Mouse (Mus musculus): ENCODE data around the gene Cog5.

Cog5 gene

GRCm38 (mm10) chr12:31971547-31971946 lies 316.9 kb downstream of the Cog5 start:
- peak in 1 of 2 experiments; percentile 23 for DNase-seq (ENCODE audit: inconsistent age in 2 of 2, low spot score in 1 of 2)

- DNase-seq (ENCODE audit: inconsistent age in 2 of 2, low spot score in 1 of 2): peak; percentile 91 to 95
Observed at GRCm38 (mm10) chr12:31973473-31974172, 319.0 kb downstream of the Cog5 start.

- peak; percentile 30 to 67 for DNase-seq (ENCODE audit: inconsistent age in 2 of 2, low spot score in 1 of 2)
Observed at GRCm38 (mm10) chr12:31976544-31976943, 321.9 kb downstream of the Cog5 start.

GRCm38 (mm10) chr12:31977613-31978195 lies 323.0 kb downstream of the Cog5 start:
- DNase-seq (ENCODE audit: inconsistent age in 2 of 2, low spot score in 1 of 2): no peak

- DNase-seq (ENCODE audit: inconsistent age in 2 of 2, low spot score in 1 of 2): no peak
Observed at GRCm38 (mm10) chr12:31983238-31983637, 328.6 kb downstream of the Cog5 start.

- no peak for DNase-seq (ENCODE audit: inconsistent age in 2 of 2, low spot score in 1 of 2)
Observed at GRCm38 (mm10) chr12:31983769-31984168, 329.1 kb downstream of the Cog5 start.

GRCm38 (mm10) chr12:31984206-31984605 lies 329.5 kb downstream of the Cog5 start:
- DNase-seq (ENCODE audit: inconsistent age in 2 of 2, low spot score in 1 of 2): no peak

GRCm38 (mm10) chr12:31984664-31985063 lies 330.0 kb downstream of the Cog5 start:
- no peak for DNase-seq (ENCODE audit: inconsistent age in 2 of 2, low spot score in 1 of 2)

GRCm38 (mm10) chr12:31985738-31986137 lies 331.1 kb downstream of the Cog5 start:
- no peak for DNase-seq (ENCODE audit: inconsistent age in 2 of 2, low spot score in 1 of 2)

- DNase-seq (ENCODE audit: inconsistent age in 2 of 2, low spot score in 1 of 2): no peak
Observed at GRCm38 (mm10) chr12:31986463-31986862, 331.8 kb downstream of the Cog5 start.

Measured in adrenal gland, adult (tissue).